Mouse (Mus musculus) urinary bladder, postnatal 14 days (tissue): ENCODE data around the gene Olfr826.
"Not testable (repeated sequence)": the region's sequence is repeated elsewhere in the genome, so short reads cannot be mapped to it uniquely, and the experiment has no call there.

Experiments used
- DNase-seq: peaks from one replicate; pipeline ENCODE4 v3.0.0; 2021; ENCODE audit warnings: low spot score

Gene Olfr826

GRCm38 (mm10) chr10:130184086-130184485 lies at the start of gene Olfr826:
TSS of gene Olfr826 (minus strand) at chr10:130184186.
- DNase-seq = no peak

- DNase-seq = no peak
Observed at GRCm38 (mm10) chr10:130232117-130232516, 48.1 kb upstream of the Olfr826 start.

- DNase-seq = no peak
Observed at GRCm38 (mm10) chr10:130229584-130229983, 45.6 kb upstream of the Olfr826 start.

GRCm38 (mm10) chr10:130228246-130228645 lies 44.3 kb upstream of the Olfr826 start:
- DNase-seq = peak; percentile 7

GRCm38 (mm10) chr10:130225034-130225433 lies 41.0 kb upstream of the Olfr826 start:
- no peak for DNase-seq

- DNase-seq = no peak
Observed at GRCm38 (mm10) chr10:130214303-130214702, 30.3 kb upstream of the Olfr826 start, which contains the start of gene Olfr827. TSS of gene Olfr827 (minus strand) at chr10:130214403.

GRCm38 (mm10) chr10:130166666-130167065 lies 17.3 kb downstream of the Olfr826 start, which contains the start of gene Olfr825:
TSS of gene Olfr825 (minus strand) at chr10:130166766.
- DNase-seq = no peak

- no peak for DNase-seq
Observed at GRCm38 (mm10) chr10:130165196-130165595, 18.8 kb downstream of the Olfr826 start.

GRCm38 (mm10) chr10:130144121-130144520 lies 39.9 kb downstream of the Olfr826 start:
- no peak for DNase-seq

- DNase-seq = not testable (repeated sequence)
Observed at GRCm38 (mm10) chr10:130142481-130142880, 41.5 kb downstream of the Olfr826 start.

- no peak for DNase-seq
Observed at GRCm38 (mm10) chr10:130134811-130135210, 49.2 kb downstream of the Olfr826 start.

- DNase-seq = not testable (repeated sequence)
Observed at GRCm38 (mm10) chr10:130129900-130130299, 54.1 kb downstream of the Olfr826 start, which contains the start of gene Olfr824. TSS of gene Olfr824 (minus strand) at chr10:130130000.
